Mouse (Mus musculus) Muller cell, postnatal 12 days (primary cell): Measurements from ENCODE around the gene Olfr434.
"Not testable (repeated sequence)": the region's sequence is repeated elsewhere in the genome, so short reads cannot be mapped to it uniquely, and the experiment has no call there.

Experiments
- DNase-seq: peaks from one replicate; pipeline ENCODE4 v3.0.0-alpha.2; 2015; ENCODE audit errors: inconsistent ontology term

Gene Olfr434

GRCm38 (mm10) chr6:43212873-43213272 is at the start of gene Olfr434:
Gene Olfr434 (plus strand): TSS chr6:43213021.
- not testable (repeated sequence) for DNase-seq

- no peak for DNase-seq
Measured at GRCm38 (mm10) chr6:43167246-43167645, 45.6 kb upstream of the Olfr434 start.

- no peak for DNase-seq
Measured at GRCm38 (mm10) chr6:43171840-43172239, 41.0 kb upstream of the Olfr434 start, which contains the start of gene Olfr13. Gene Olfr13 (plus strand): TSS chr6:43172140.

GRCm38 (mm10) chr6:43178129-43178528 is 34.7 kb upstream of the Olfr434 start:
- no peak for DNase-seq

- DNase-seq: no peak
Measured at GRCm38 (mm10) chr6:43178584-43179501, 34.0 kb upstream of the Olfr434 start.

- no peak for DNase-seq
Measured at GRCm38 (mm10) chr6:43190986-43191385, 21.8 kb upstream of the Olfr434 start.

- DNase-seq: peak; percentile 70
Measured at GRCm38 (mm10) chr6:43196781-43197180, 16.0 kb upstream of the Olfr434 start, which contains the start of gene Olfr435. Gene Olfr435 (plus strand): TSS chr6:43197146.

GRCm38 (mm10) chr6:43198094-43198493 is 14.7 kb upstream of the Olfr434 start:
- no peak for DNase-seq

GRCm38 (mm10) chr6:43202786-43203185 is 10.0 kb upstream of the Olfr434 start:
- DNase-seq: no peak

GRCm38 (mm10) chr6:43205355-43205754 is 7.5 kb upstream of the Olfr434 start:
- DNase-seq: no peak

- not testable (repeated sequence) for DNase-seq
Measured at GRCm38 (mm10) chr6:43231255-43231654, 18.4 kb downstream of the Olfr434 start, which contains the start of gene Olfr47. Gene Olfr47 (plus strand): TSS chr6:43231529.

- DNase-seq: no peak
Measured at GRCm38 (mm10) chr6:43242061-43242460, 29.2 kb downstream of the Olfr434 start.

- DNase-seq: peak; percentile 69
Measured at GRCm38 (mm10) chr6:43247396-43247795, 34.6 kb downstream of the Olfr434 start.

- no peak for DNase-seq
Measured at GRCm38 (mm10) chr6:43252994-43253393, 40.2 kb downstream of the Olfr434 start.

GRCm38 (mm10) chr6:43254193-43254926 is 41.5 kb downstream of the Olfr434 start:
- peak; percentile 45 for DNase-seq

- DNase-seq: no peak
Measured at GRCm38 (mm10) chr6:43260756-43261155, 47.9 kb downstream of the Olfr434 start.

- DNase-seq: peak; percentile 60
Measured at GRCm38 (mm10) chr6:43265363-43266041, 52.7 kb downstream of the Olfr434 start, which contains the start of gene Arhgef5. Gene Arhgef5 (plus strand): TSS chr6:43265582.

GRCm38 (mm10) chr6:43266356-43266755 is 53.5 kb downstream of the Olfr434 start:
- DNase-seq: peak; percentile 45
